Mouse (Mus musculus) kidney, postnatal 36 days (tissue): ENCODE measurements around the gene Nhs.
A peak's percentile ranks its signal among the peaks of the same experiment; 100 is the strongest.

ENCODE experiments used
- DNase-seq, 2 experiments: peaks; one replicate each; pipeline ENCODE4 v3.0.0; 2021 to 2022; ENCODE audit warnings: mixed read lengths in 2 of 2

The Nhs gene

GRCm38 (mm10) chrX:162159637-162160611 is at the start of gene Nhs:
Gene Nhs (minus strand): TSS chrX:162159730.
- DNase-seq, result peak; percentile 77 to 83

GRCm38 (mm10) chrX:162206350-162206884 is 46.9 kb upstream of the Nhs start:
- no peak for DNase-seq

GRCm38 (mm10) chrX:162158743-162159636 is 540 bp downstream of the Nhs start:
- peak; percentile 27 to 42 for DNase-seq

GRCm38 (mm10) chrX:162158142-162158541 is 1.4 kb downstream of the Nhs start:
- peak; percentile 69 to 75 for DNase-seq

- DNase-seq, result peak; percentile 30 to 73
Observed at GRCm38 (mm10) chrX:162137807-162138206, 21.7 kb downstream of the Nhs start.

GRCm38 (mm10) chrX:162113257-162113656 is 46.3 kb downstream of the Nhs start:
- peak; percentile 63 to 66 for DNase-seq

GRCm38 (mm10) chrX:162102802-162103434 is 56.6 kb downstream of the Nhs start:
- peak; percentile 14 to 57 for DNase-seq

GRCm38 (mm10) chrX:162098364-162098763 is 61.2 kb downstream of the Nhs start:
- DNase-seq, result peak; percentile 34 to 36

GRCm38 (mm10) chrX:162087291-162087690 is 72.2 kb downstream of the Nhs start:
- no peak for DNase-seq

- peak in 1 of 2 experiments; percentile 19 for DNase-seq
Observed at GRCm38 (mm10) chrX:162085897-162086200, 73.7 kb downstream of the Nhs start.

GRCm38 (mm10) chrX:162085062-162085896 is 74.3 kb downstream of the Nhs start:
- DNase-seq, result no peak

- DNase-seq, result no peak
Observed at GRCm38 (mm10) chrX:162063164-162063563, 96.4 kb downstream of the Nhs start.

GRCm38 (mm10) chrX:162055635-162056034 is 103.9 kb downstream of the Nhs start:
- no peak for DNase-seq

GRCm38 (mm10) chrX:162053566-162053965 is 106.0 kb downstream of the Nhs start:
- no peak for DNase-seq

GRCm38 (mm10) chrX:162052534-162052933 is 107.0 kb downstream of the Nhs start:
- no peak for DNase-seq

GRCm38 (mm10) chrX:162049616-162050015 is 109.9 kb downstream of the Nhs start:
- peak in 1 of 2 experiments; percentile 25 for DNase-seq

- DNase-seq, result no peak
Observed at GRCm38 (mm10) chrX:162045527-162045926, 114.0 kb downstream of the Nhs start.

- no peak for DNase-seq
Observed at GRCm38 (mm10) chrX:162044109-162044508, 115.4 kb downstream of the Nhs start.

- DNase-seq, result peak; percentile 67 to 77
Observed at GRCm38 (mm10) chrX:162025210-162025953, 134.1 kb downstream of the Nhs start.

- peak; percentile 51 to 73 for DNase-seq
Observed at GRCm38 (mm10) chrX:162021724-162022123, 137.8 kb downstream of the Nhs start.

GRCm38 (mm10) chrX:162020039-162020566 is 139.4 kb downstream of the Nhs start:
- no peak for DNase-seq
